Mouse (Mus musculus): Measurements from ENCODE around the gene Usb1. TPM values are rescaled to one million over a fixed set of nuclear protein-coding genes. Genes with fewer than 3 reads are reported as not detected.
"Not testable (repeated sequence)": the region's sequence is repeated elsewhere in the genome, so short reads cannot be mapped to it uniquely, and the experiment has no call there.

The Usb1 gene
- polyA plus RNA-seq, 1 experiment from 2014 or later: 10.9 TPM

DNA sequence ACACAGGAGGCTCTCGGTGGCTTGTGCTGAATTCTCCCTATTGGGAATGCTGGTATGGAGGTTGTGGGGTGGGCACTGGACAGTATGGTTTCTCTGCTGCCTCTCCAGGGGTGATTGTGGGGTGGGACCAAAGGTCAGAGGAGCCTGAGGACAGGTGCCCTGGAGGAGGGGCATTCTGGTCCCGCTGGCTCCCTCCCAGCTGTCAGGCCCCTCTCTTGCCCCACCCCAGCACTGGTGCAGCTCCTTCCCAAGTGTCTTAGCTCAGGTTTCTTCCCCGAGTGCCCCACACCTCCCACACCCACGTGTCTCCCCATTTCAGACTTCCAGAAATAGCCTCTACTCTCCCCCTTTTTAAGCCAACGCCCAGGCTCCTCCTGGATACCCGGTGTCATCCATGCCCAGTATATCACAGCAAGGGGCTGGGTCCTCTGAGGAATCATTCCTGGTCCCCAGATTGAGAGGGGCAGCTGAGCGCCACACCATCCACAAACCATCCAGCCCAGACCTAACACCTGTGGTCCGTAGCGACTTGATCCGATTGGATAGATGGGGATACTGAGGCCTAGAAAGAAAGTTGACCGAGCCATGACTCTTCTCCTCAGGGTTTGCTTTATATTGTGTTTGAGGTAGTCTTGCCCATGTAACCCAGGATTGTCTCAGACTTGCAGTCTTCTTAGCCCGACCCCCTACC, 44.4 kb downstream of the Usb1 start:
- Histone ChIP-seq H3K36me3 (replicated peaks; ENCODE audit: insufficient read depth, low read length) (no peaks in the 10 kb centered on the region), H3K27ac (ENCODE audit: low read depth) (no peak overlapping the region), H3K9ac (replicated peaks) (no peak overlapping the region), H3K4me3 (ENCODE audit: low read depth, low read length) (no peak overlapping the region), H3K27me3 (ENCODE audit: insufficient read depth, low read length) (no peaks in the 10 kb centered on the region), H3K9me3 (ENCODE audit: low read length) (no peaks in the 10 kb centered on the region), H3K4me1 (ENCODE audit: insufficient read depth) (peaks cover 7% of the 10 kb centered on the region; the same call in 1 of the 2 replicates), H3K4me2 (ENCODE audit: low read depth, low read length) (no peak overlapping the region)
- DNase-seq (no peak), ATAC-seq (no peak)
- TF ChIP-seq CTCF (IDR thresholded peaks at IDR 0.05; ENCODE audit: low read depth) (no peak), EP300 (IDR thresholded peaks at IDR 0.05; ENCODE audit: low read depth) (no peak)
- WGBS (ENCODE audit: insufficient replicate concordance): 74% methylated on average over 12 of the region's 12 CpGs

DNA sequence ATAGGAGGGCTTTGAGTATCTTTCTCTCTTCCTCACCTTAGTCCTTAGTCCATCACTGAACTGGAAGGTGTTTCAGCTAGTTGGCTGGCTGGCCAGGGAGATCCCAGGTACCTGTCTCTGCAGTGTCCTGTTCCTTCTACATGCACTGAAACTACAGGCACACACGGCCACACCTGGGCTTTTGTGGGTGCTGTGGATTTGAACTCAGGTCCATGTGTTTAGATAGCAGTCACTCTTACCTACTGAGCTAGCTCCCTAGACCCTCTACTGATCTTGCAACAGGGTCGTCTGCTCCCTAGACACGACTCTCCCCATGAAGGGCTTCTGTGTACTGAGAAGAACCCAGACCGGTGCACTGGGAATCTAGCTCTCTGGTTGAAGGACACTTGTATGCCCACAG, 45.0 kb downstream of the Usb1 start:
- TF ChIP-seq CTCF (IDR thresholded peaks at IDR 0.05; ENCODE audit: low read depth): no peak
- TF ChIP-seq EP300 (IDR thresholded peaks at IDR 0.05; ENCODE audit: low read depth): no peak
- Histone ChIP-seq H3K9ac (replicated peaks) (no peak overlapping the region), H3K4me1 (ENCODE audit: insufficient read depth) (peaks cover 7% of the 10 kb centered on the region; the same call in 1 of the 2 replicates), H3K4me2 (ENCODE audit: low read depth, low read length) (no peak overlapping the region), H3K4me3 (ENCODE audit: low read depth, low read length) (no peak overlapping the region), H3K36me3 (replicated peaks; ENCODE audit: insufficient read depth, low read length) (no peaks in the 10 kb centered on the region), H3K27me3 (ENCODE audit: insufficient read depth, low read length) (no peaks in the 10 kb centered on the region), H3K27ac (ENCODE audit: low read depth) (no peak overlapping the region), H3K9me3 (ENCODE audit: low read length) (no peaks in the 10 kb centered on the region)
- WGBS (ENCODE audit: insufficient replicate concordance): 75% methylated on average over 4 of the region's 4 CpGs
- ATAC-seq (no peak), DNase-seq (no peak)

DNA sequence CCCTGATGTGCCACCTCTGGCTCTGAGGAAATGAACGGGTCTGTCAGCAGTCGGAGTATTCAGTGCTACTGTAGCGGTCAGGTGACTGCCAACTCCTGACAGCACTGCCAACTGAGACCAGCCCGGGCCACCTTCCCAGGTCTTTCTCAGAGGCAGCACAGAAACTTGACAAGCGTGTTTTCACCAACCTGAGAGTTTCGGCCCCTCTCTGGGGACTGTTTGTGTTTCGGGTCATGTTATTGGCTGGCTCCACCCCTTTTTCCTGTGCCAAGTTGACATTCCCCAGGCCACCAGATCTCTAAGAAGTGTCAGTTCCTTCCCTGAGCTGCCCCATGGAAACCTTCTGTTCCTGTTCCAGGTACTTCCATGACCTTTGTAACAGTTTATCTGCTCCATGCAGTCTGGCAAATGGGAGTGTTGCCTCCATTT, 45.8 kb downstream of the Usb1 start:
- WGBS (ENCODE audit: insufficient replicate concordance): 39% methylated on average over 7 of the region's 7 CpGs

DNA sequence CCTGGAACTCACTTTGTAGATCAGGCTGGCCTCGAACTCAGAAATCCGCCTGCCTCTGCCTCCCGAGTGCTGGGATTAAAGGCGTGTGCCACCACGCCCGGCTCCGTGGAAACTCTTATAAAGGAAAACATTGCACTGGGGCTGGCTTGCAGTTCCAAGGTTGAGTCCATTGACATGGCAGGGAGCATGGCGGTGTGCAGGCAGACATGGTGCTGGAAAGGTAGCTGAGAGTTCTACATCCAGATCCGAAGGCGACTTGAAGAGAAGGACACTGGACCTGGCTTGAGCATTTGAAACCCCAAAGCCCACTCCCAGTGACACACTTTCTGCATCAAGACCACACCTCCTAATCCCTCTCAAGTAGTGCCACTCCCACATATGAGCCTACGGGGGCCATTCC, 46.8 kb downstream of the Usb1 start:
- DNase-seq; H3K4me2 ChIP-seq (ENCODE audit: low read depth, low read length); H3K27me3 ChIP-seq (ENCODE audit: insufficient read depth, low read length); H3K4me1 ChIP-seq (ENCODE audit: insufficient read depth); H3K36me3 ChIP-seq (replicated peaks; ENCODE audit: insufficient read depth, low read length); H3K9ac ChIP-seq (replicated peaks); H3K4me3 ChIP-seq (ENCODE audit: low read depth, low read length); H3K27ac ChIP-seq (ENCODE audit: low read depth); ATAC-seq; H3K9me3 ChIP-seq (ENCODE audit: low read length): not testable (repeated sequence)
- WGBS (ENCODE audit: insufficient replicate concordance): 91% methylated on average over 11 of the region's 11 CpGs

More for the DNA sequence above, 45.8 kb downstream of the Usb1 start:
- Histone ChIP-seq H3K27me3 (ENCODE audit: insufficient read depth, low read length) (no peaks in the 10 kb centered on the region), H3K4me1 (ENCODE audit: insufficient read depth) (peaks cover 7% of the 10 kb centered on the region; the same call in 1 of the 2 replicates), H3K36me3 (replicated peaks; ENCODE audit: insufficient read depth, low read length) (no peaks in the 10 kb centered on the region), H3K4me3 (ENCODE audit: low read depth, low read length) (no peak overlapping the region), H3K27ac (ENCODE audit: low read depth) (no peak overlapping the region), H3K9me3 (ENCODE audit: low read length) (no peaks in the 10 kb centered on the region), H3K9ac (replicated peaks) (no peak overlapping the region), H3K4me2 (ENCODE audit: low read depth, low read length) (no peak overlapping the region)
- DNase-seq (no peak), ATAC-seq (no peak)
- no peak for TF ChIP-seq CTCF (IDR thresholded peaks at IDR 0.05; ENCODE audit: low read depth)
- TF ChIP-seq EP300 (IDR thresholded peaks at IDR 0.05; ENCODE audit: low read depth): no peak

DNA sequence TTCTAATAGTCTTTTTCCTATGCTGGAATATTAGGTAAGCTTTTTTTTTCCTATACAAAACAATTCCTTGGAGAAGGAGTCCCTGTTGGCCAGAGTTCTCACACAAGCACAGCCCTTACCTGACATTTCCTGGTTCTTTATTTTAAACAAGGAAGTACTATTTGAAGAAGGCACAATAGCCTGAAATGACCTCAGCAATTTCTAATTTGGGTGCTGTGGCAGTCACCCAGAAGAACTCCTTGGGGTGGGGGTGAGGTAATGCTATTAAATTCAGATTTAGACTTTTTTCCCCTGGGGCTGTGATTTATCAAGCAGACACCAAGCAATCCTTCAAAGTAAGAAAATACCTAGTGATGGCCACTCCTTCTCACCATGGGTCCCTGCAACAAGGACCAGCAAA, 48.9 kb downstream of the Usb1 start:
- Histone ChIP-seq H3K9ac (replicated peaks) (no peak overlapping the region), H3K36me3 (replicated peaks; ENCODE audit: insufficient read depth, low read length) (no peaks in the 10 kb centered on the region), H3K4me3 (ENCODE audit: low read depth, low read length) (no peak overlapping the region), H3K27ac (ENCODE audit: low read depth) (no peak overlapping the region), H3K27me3 (ENCODE audit: insufficient read depth, low read length) (no peaks in the 10 kb centered on the region), H3K4me1 (ENCODE audit: insufficient read depth) (peaks cover 7% of the 10 kb centered on the region; the same call in 1 of the 2 replicates), H3K4me2 (ENCODE audit: low read depth, low read length) (no peak overlapping the region), H3K9me3 (ENCODE audit: low read length) (no peaks in the 10 kb centered on the region)
- ATAC-seq: no peak
- no peak for DNase-seq
- TF ChIP-seq CTCF (IDR thresholded peaks at IDR 0.05; ENCODE audit: low read depth): no peak
- TF ChIP-seq EP300 (IDR thresholded peaks at IDR 0.05; ENCODE audit: low read depth): no peak

DNA sequence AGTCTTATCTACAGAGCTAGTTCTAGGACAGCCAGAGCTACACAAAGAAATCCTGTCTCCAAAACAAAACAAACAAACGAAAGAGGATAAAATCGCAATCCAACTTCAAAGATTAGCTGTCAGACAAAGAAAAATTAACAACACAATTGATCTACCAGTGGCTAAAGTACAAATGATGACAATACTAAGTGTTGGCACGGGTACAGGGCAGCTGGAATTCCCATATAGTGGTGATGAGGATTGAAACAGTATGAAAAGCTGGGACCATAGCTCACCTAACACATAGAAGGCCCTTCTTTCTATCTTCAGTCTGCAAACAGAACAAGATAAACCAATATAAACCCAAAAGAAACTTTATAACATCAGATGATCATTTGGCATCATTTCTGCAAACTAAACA, 49.5 kb downstream of the Usb1 start:
- 61% methylated on average over 3 of the region's 3 CpGs for WGBS (ENCODE audit: insufficient replicate concordance)
- DNase-seq: no peak

More for the DNA sequence above, 49.5 kb downstream of the Usb1 start:
- TF ChIP-seq EP300 (IDR thresholded peaks at IDR 0.05; ENCODE audit: low read depth) (no peak), CTCF (IDR thresholded peaks at IDR 0.05; ENCODE audit: low read depth) (no peak)
- no peak overlapping the region for H3K9ac ChIP-seq (replicated peaks)
- no peak overlapping the region for H3K4me2 ChIP-seq (ENCODE audit: low read depth, low read length)
- H3K36me3 ChIP-seq (replicated peaks; ENCODE audit: insufficient read depth, low read length): no peaks in the 10 kb centered on the region
- no peak overlapping the region for H3K4me3 ChIP-seq (ENCODE audit: low read depth, low read length)
- peaks cover 7% of the 10 kb centered on the region; the same call in 1 of the 2 replicates for H3K4me1 ChIP-seq (ENCODE audit: insufficient read depth)
- ATAC-seq: no peak
- H3K27me3 ChIP-seq (ENCODE audit: insufficient read depth, low read length): no peaks in the 10 kb centered on the region
- H3K27ac ChIP-seq (ENCODE audit: low read depth): no peak overlapping the region
- no peaks in the 10 kb centered on the region for H3K9me3 ChIP-seq (ENCODE audit: low read length)

All from liver, postnatal 0 days (tissue).